Mouse (Mus musculus): ENCODE measurements around the gene Olig1. TPM values are rescaled to one million over a fixed set of nuclear protein-coding genes. Genes with fewer than 3 reads are reported as not detected.

The Olig1 gene
- polyA plus RNA-seq, 1 experiment: not detected

DNA sequence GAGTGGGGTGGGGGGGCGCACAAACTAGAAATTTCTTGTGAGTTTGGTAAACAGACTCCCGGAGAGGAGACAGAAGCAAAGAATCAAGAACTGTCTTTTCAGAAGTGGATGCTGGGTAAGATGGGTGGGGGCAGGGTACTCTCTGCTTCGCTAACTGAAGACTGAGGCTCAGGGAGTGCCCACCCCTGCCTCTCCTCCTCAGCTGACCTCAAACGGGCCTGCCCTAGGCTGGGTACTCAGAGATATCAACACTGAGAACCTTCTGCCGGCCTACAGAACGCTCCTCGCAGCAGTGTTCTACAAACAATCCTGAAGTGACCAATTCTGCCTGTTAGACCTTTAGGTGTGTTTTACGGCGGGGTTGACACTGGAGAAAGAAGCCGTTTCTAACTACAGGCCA lies 50.6 kb downstream of the Olig1 start:
- no peak overlapping the region for H3K4me2 ChIP-seq (ENCODE audit: low read depth)
- TF ChIP-seq TCF3 (IDR thresholded peaks at IDR 0.05; ENCODE audit: insufficient read length, low read depth): no peak
- no peak for TF ChIP-seq TCF12 (IDR thresholded peaks at IDR 0.05; ENCODE audit: insufficient read depth, poor library complexity, severe bottlenecking)
- no peak for TF ChIP-seq POLR2AphosphoS2 (IDR thresholded peaks at IDR 0.05; ENCODE audit: insufficient read length, low read depth)
- TF ChIP-seq CEBPB (IDR thresholded peaks at IDR 0.05; ENCODE audit: insufficient read depth, poor library complexity, severe bottlenecking): no peak
- TF ChIP-seq MAX (IDR thresholded peaks at IDR 0.05; ENCODE audit: low read depth): no peak
- no peak for TF ChIP-seq USF1 (IDR thresholded peaks at IDR 0.05; ENCODE audit: low read depth)
- TF ChIP-seq E2F4 (IDR thresholded peaks at IDR 0.05; ENCODE audit: insufficient read depth): no peak
- TF ChIP-seq SRF (IDR thresholded peaks at IDR 0.05; ENCODE audit: control insufficient read depth, insufficient read length, low read depth): no peak
- no peak overlapping the region for H3K4me3 ChIP-seq

DNA sequence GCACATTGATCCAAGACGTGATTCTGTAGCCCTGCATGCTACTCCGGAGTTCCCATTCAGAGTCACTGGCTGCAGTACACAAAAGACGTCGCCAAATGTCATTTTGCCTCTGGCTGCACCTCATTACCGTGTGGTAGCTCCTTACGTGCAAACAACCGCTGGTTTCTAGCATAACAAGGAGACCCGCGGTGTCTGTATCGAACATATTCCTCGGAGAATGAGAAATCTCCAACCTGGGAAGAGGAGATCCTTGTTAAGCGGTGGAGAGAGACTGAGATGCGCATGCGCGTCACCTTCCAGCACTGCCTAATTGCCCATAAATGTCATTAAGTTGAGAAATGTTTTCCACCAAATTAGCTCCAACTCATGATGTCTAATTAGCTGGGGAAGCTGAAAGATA lies 51.0 kb downstream of the Olig1 start:
- H3K4me3 ChIP-seq: no peak overlapping the region
- TF ChIP-seq MYOG (IDR thresholded peaks at IDR 0.05; ENCODE audit: control insufficient read depth in 1 of 3, insufficient read depth in 1 of 3, insufficient read length in 2 of 3, low read depth in 2 of 3) (no peak), E2F4 (IDR thresholded peaks at IDR 0.05; ENCODE audit: insufficient read depth) (no peak), MAX (IDR thresholded peaks at IDR 0.05; ENCODE audit: low read depth) (no peak), CEBPB (IDR thresholded peaks at IDR 0.05; ENCODE audit: insufficient read depth, poor library complexity, severe bottlenecking) (no peak), TCF3 (IDR thresholded peaks at IDR 0.05; ENCODE audit: insufficient read length, low read depth) (no peak), USF1 (IDR thresholded peaks at IDR 0.05; ENCODE audit: low read depth) (no peak), TCF12 (IDR thresholded peaks at IDR 0.05; ENCODE audit: insufficient read depth, poor library complexity, severe bottlenecking) (no peak), REST (IDR thresholded peaks at IDR 0.05; ENCODE audit: insufficient read depth, insufficient read length) (no peak), POLR2A (IDR thresholded peaks at IDR 0.05; ENCODE audit: insufficient read length, low read depth) (no peak)
- H3K36me3 ChIP-seq (ENCODE audit: control insufficient read depth, insufficient read depth): no peaks in the 10 kb centered on the region
- H3K4me2 ChIP-seq (ENCODE audit: low read depth): no peak overlapping the region
- H3ac ChIP-seq (ENCODE audit: control insufficient read depth, insufficient read length): no peak overlapping the region
- H3K79me2 ChIP-seq (ENCODE audit: control insufficient read depth, insufficient read depth): no peaks in the 10 kb centered on the region
- peaks cover 54% of the 10 kb centered on the region for H3K27me3 ChIP-seq (ENCODE audit: control insufficient read depth, insufficient read depth, insufficient read length)

More for the DNA sequence above, 50.6 kb downstream of the Olig1 start:
- no peaks in the 10 kb centered on the region for H3K79me2 ChIP-seq (ENCODE audit: control insufficient read depth, insufficient read depth)
- peaks cover 58% of the 10 kb centered on the region for H3K27me3 ChIP-seq (ENCODE audit: control insufficient read depth, insufficient read depth, insufficient read length)
- H3K36me3 ChIP-seq (ENCODE audit: control insufficient read depth, insufficient read depth): no peaks in the 10 kb centered on the region
- H3ac ChIP-seq (ENCODE audit: control insufficient read depth, insufficient read length): no peak overlapping the region

Other genes starting within 250 kb of the Olig1 start
- gene Paxbp1, start 225.2 kb upstream of the Olig1 start, polyA plus RNA-seq (2012; fragmentation: generic; extraction: Trizol): 8.8 TPM
- 0.01 TPM for gene 4932438H23Rik, start 174.7 kb upstream of the Olig1 start, polyA plus RNA-seq (2012; fragmentation: generic; extraction: Trizol)
- gene Olig2, start 44.3 kb upstream of the Olig1 start, polyA plus RNA-seq (2012; fragmentation: generic; extraction: Trizol): not detected
- gene Ifnar2, start 103.0 kb downstream of the Olig1 start, polyA plus RNA-seq (2012; fragmentation: generic; extraction: Trizol): 47.0 TPM
- not detected for gene Gm21970, start 121.9 kb downstream of the Olig1 start, polyA plus RNA-seq (2012; fragmentation: generic; extraction: Trizol)
- gene Il10rb, start 136.4 kb downstream of the Olig1 start, polyA plus RNA-seq (2012; fragmentation: generic; extraction: Trizol): 13.7 TPM
- 16.2 TPM for gene Ifnar1, start 215.5 kb downstream of the Olig1 start, polyA plus RNA-seq (2012; fragmentation: generic; extraction: Trizol)

Data from myocyte (in vitro differentiated cells).